Mouse (Mus musculus) spleen, embryonic (tissue): Measurements from ENCODE around the gene Spata48.

Experiments used
- CTCF ChIA-PET: fragments of 350-600 bp; sonication (Branson Sonifier 250); formaldehyde crosslinking; loops from one replicate; lab custom pipeline; 2022; lab: Charles Lee

The Spata48 gene

DNA sequence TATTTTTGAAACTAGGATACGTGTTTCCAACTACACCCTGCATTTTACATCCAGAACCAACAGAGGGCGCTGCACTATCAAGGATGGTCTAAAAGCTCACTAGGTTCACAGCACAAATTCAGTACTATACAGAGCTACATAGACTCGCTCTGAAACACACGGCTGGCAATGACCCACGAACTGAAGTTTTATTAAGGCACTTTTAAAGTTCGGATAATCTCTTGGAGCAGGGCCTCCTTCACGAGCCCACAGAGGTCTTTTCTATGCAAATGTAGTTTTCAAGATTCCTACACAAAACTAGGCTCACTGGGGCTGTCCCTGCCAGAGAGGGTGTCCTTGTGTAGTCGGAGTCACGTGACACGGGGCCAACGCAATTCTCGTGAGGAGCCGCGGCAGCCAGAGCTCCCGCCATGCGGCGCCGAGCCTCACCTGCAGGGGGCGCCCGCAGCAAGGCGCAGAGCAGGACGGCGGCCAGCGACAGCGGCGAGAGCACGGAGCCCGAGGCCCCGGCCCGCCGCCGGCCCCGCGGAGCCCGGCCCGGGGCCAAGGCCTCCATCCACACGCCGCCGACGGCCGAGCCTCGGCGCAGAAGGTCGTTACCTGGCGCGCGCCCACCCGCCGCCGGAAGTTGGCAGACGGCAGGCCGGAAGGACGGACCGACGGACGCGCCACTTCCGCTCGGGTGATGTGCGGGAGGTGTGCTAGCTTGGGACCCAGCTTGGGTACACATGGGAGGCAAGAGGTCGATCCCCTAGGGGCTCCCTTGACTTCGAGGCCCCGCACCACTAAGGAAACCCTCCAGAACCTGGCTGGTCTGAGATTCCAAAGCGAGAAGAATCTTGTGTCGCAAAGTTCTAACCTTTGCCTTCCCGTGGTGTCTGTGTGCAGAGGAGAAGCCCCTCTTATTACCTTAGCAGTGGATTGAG, at the start of gene Spata48, which contains the start of gene Zpbp:
Spata48 (plus strand) TSS at position 460 of the 926 bp plus-strand sequence.
Zpbp (minus strand) TSS at position 774 of the 926 bp plus-strand sequence.
- CTCF ChIA-PET, result interaction anchor here (1.2 to 1.5 kb wide), 2 partner anchors 96 to 327 kb away, joined by 5 to 9 read pairs; no protein-coding TSS in a partner anchor

DNA sequence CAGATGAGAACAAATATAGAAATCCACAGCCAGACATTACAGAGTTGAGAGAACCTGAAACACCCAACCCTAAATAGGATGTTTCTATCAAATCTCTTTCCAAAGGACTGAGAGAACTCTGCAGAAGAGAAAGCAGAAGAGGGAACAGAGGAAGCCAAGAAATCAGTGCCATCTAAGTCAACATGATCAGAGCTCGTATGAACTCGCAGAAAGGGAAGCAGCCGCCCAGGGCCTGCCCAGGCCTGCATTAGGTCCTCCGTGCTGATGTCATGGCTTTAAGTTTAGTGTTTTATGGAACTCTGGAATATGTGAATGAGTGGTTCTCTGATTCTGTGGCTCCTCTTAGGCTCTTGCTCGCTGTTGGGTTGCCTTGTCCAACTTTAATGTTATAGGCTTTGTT, 47.7 kb upstream of the Spata48 start:
- CTCF ChIA-PET, result no interaction called here

DNA sequence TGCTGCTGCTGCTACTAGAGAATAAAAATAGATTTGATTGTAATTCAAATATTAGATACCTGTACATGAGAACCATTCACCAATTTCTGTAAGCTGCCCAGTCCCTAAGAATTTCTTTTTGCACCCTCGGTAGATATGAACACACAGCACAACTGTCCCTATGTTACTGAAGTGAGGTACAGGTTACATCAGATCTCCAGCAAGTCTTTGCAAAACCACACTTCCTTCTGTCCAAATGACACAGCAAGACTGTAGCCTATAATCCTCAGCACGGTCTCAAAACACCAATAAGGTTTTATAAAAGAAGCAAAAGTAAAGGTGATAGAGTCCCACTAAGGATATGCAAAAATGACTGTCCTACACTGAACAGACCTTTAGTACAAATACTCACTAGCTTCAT, 44.5 kb upstream of the Spata48 start:
- CTCF ChIA-PET, result interaction anchor here (0.6 kb wide), 1 partner anchor 103 kb away, joined by 3 read pairs; no protein-coding TSS in a partner anchor

DNA sequence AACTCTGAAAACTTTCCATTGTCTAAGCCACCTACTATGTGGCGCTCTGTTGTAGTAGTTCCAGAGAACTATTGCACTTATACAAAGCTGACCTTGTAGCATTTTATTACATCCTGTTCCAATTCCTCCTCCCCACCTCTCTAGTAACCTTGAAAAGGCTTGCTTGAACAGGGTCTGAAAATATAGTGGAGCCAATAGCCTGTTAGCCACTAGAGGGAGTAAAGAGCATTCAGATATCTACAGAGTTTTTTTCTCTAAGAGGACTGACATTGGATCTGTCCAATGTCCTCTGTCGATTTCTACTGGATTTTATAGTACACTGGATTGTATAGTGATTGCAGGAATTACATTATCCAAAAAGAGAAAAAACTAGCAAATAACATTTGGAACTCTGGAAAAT, 6.9 kb upstream of the Spata48 start:
- CTCF ChIA-PET, result no interaction called here

DNA sequence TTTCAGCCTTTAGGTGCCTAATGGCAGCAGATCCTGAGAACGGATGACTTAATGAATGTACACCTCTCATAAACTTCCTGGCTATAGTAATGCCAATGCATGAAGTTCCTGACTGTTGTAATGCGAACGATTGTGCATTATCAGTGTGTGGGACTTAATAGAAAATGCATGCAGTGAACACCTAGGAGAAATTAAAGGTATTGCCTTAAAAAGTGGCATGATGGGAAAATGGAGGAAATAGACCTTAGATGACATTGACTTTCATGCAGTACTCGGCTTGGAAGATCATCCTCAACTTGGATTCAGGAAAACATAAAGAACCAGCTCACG, 632 bp downstream of the Spata48 start:
- CTCF ChIA-PET, result interaction anchor here (0.6 to 1.2 kb wide), 2 partner anchors 95 to 359 kb away, joined by 3 to 5 read pairs; no protein-coding TSS in a partner anchor

DNA sequence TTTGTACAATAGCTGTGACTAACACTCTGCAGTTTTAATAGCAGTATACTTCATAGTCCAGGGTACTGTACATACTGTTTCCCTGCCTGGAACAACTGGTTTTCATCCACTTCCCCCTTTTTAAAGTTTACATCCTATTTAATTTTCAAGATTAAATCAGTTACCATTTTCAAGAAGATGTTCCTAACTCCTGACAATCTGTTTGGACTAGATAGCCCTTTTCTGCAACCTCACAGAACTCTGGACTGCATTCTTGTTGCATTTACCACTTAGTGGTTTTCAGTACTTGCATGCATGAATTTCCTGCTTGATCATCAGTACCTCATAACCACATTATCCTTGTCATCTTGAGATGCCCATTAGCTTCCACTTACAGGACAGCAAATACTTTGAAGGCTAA, 7.0 kb downstream of the Spata48 start:
- CTCF ChIA-PET, result no interaction called here

DNA sequence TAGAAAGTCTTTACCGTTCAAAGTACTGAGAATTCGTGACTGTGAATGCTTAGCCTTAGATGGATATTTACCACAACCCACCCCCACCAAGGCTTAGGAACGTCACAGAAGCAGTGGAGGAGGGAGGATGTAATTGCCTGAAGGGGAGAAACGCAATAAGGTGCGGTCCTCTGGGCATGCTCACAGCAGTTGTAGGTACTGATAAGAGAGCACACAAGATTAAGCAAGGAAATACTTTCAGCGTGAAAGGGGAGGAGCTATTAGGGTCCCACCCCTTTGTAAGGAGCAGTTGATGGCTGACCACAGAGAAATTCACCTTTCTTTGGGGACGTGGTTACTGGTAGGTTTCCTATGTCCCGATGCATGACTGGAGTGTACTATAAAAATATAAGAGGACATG, 22.5 kb downstream of the Spata48 start:
- CTCF ChIA-PET, result interaction anchor here (0.6 kb wide), 1 partner anchor 491 kb away, joined by 7 read pairs; no protein-coding TSS in a partner anchor

DNA sequence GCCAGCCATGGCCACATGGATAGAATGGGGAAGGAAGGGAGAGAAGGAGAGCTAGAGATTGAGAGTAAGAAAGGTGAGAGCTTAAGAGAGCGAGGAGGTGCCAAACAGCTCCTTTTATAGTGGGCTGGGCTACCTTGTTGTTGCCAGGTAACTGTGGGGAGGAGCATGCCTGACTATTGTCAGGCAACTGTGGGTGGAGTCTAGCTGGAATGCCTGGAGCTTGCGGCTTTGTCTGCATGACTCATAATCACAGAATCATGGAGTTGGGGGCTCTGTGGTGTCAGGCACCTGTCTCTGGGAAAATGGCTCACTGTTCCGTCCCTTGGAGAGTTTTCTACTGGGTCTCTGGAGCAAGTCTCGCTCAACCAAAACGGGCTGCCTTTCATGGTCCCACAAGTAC, 30.1 kb downstream of the Spata48 start:
- CTCF ChIA-PET, result interaction anchor here (0.7 kb wide), 1 partner anchor 247 kb away, joined by 6 read pairs; no protein-coding TSS in a partner anchor

DNA sequence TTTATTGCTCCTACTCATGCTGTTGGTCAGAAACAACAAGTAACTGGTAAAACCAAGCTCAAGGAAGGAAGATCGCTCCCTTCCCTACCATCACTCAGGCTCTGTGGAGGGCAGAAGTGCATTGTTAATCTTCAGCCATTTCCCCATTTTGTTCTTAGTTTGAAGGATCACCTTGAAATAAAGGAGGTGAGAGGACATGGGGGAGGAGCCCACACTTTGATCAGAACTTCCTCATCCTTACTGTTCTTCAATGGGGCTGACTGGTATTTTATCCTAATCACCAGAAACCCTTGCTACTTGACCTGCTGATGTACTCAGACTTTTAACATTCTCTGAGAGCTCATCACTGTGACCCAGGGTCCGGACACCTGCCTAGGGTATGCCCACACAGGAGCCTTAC, 33.8 kb downstream of the Spata48 start:
- CTCF ChIA-PET, result no interaction called here

DNA sequence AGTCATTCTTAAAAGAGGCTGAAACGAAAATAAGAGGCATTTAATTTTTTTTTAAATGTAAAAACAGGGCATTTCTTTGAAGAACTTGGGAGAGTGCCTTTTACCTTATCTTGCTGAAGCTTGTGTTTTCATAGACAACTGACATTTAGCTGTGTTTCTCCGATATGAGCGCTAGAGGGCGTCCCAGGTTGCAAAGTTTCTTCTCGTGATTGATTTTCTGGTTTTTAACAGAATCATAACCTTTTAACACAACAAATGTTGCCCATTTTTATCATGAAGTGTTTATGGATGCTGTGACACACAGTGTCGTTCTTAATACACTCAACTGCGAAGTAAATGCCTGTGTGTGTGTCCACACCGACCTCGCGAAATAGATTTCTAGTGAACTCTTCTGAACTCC, 38.0 kb downstream of the Spata48 start:
- CTCF ChIA-PET, result interaction anchor here (2.1 kb wide), 1 partner anchor 289 kb away, joined by 9 read pairs; no protein-coding TSS in a partner anchor

DNA sequence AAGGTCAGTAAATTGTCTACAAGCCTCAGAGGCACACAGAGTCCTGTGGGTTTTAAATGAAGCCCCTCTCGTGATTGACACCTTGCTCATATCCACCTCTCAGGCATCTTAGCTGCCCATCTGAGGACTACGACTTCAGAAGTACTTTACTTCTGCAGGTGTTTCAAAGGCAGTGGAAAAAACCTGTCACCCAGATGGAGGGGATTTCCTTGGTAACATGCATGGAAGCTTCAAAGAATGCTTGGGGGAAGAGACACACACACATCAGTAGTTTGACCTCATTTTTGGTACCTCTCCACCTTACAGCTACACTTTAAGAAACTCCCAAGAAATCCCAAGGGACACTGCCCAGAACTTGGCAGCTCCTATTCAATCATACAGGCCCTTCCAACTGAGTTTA, 44.3 kb downstream of the Spata48 start:
- CTCF ChIA-PET, result interaction anchor here (0.6 kb wide), 3 partner anchors 11 to 183 kb away, joined by 3 read pairs; no protein-coding TSS in a partner anchor

DNA sequence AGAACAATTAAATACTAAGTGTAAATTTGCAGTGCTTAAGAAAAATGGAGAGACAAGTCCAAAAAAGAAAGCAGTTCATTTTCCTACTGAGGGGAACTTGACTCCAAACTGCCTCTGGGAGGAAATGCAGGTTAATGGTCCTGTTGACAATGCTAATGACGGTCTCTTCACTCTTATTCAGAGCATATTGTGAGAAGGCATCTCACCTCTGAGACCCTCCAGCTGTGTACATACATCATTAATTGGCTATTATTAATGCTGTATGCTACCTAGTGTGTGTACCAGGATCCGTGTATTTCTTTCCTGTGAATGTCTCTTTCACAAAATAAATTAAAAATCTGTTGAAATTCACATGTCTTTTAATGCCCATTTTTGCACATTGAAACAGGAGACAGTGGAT, 47.5 kb downstream of the Spata48 start:
- CTCF ChIA-PET, result no interaction called here

DNA sequence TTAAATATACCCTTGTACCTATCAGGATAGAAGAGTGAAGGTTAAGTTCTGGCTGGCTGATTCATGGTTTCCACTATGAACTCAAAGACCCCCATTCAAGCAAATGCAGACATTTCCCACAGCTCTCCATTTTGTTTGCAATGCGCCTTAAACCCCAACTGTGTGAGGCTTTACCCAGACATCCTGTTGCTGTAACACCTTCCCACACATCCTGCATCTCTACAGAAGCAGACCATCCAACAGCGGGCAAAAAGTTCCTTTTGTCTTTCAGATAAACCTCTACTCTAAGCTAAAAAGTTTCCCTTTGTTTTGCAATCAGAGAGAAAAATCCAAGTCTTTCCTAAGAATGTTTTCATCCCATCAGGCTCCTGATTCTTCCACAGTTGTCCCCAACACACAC, 50.2 kb downstream of the Spata48 start:
- CTCF ChIA-PET, result interaction anchor here (1.0 kb wide), 2 partner anchors 17 to 238 kb away, joined by 3 read pairs; no protein-coding TSS in a partner anchor

DNA sequence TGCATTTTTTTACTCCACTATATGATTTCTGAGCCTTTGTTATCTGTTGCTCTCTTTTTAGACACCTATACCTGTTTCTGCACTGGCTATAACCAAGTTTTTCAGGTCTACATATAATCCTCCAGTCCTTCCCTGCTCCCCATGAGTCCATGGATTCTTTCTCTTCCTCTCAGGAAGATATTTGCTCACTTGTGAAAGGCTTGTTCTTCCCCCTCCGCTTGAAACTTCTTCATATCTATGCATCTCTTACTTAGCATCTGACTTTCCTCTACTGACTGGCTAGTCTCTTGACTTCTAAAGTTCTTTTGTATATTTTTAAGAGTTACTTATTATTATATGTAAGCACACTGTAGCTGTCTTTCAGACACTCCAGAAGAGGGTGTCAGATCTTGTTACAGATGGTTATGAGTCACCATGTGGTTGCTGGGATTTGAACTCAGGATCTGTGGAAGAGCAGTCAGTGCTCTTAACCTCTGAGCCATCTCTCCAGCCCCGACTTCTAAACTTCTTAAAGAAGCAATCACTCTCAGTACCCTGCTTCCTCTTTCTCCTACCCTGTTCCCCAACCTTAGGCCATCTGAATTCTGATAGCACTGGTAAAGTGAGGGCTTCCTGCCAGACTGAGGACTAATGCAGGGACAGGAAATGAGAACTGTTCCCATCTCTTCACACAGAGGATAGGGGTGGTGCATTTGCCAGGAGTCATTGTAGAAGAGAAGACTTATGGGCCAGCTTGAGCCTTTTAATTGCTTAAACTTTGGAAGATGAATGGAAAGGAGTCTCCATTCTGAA, 51.3 kb downstream of the Spata48 start:
- CTCF ChIA-PET, result interaction anchor here (1.0 kb wide), 1 partner anchor 236 kb away, joined by 3 read pairs; no protein-coding TSS in a partner anchor

DNA sequence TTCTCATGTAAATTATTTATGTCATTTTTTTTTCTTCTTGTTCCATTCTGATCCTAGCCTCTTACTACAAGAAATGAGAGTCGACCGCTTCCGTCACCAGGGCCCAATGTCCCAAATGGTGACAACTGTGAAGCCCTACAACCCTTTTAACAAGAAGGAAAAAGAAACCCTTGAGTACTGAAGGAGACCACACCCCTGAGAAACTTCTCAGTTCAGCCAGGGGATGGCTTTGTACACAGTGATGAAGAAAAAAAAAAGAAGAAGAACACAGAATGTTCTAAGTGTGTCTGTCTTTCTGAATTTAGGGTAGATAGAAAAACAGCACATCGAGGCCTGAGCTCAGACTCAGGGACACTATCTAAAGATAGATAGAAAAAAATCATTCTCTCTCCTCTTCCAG, 53.0 kb downstream of the Spata48 start:
- CTCF ChIA-PET, result interaction anchor here (0.6 kb wide), 1 partner anchor 10 kb away, joined by 4 read pairs; no protein-coding TSS in a partner anchor

DNA sequence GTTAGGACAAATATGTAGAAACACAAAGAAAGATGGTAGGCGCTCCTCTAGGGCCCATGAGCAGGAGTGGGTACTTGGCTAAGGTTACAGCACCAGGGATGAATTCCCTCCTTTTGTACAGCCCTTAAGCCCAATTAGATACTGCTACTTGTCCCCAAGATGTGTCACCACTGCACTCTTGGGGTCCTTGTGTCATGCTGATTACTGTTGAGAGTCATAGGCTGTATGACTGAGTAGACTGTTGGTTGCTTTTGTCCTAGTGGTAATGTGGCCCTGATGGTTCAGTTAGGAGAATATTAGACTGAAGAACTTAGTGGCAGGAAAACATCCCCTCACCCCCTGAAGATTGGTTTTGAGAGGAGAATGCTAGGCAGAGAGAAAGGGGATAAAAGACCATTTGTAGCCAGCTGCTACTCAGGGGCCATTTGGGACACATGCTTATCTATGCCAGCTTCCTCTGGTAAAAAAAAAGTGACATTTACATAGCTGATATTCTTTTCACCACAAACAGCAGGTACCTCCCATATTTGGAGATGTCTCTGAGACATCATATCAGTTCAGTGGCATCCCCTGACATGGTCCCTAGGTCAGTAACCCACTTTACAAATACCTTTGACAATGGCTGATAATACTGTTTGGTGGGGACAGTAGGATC, 56.0 kb downstream of the Spata48 start:
- CTCF ChIA-PET, result no interaction called here

DNA sequence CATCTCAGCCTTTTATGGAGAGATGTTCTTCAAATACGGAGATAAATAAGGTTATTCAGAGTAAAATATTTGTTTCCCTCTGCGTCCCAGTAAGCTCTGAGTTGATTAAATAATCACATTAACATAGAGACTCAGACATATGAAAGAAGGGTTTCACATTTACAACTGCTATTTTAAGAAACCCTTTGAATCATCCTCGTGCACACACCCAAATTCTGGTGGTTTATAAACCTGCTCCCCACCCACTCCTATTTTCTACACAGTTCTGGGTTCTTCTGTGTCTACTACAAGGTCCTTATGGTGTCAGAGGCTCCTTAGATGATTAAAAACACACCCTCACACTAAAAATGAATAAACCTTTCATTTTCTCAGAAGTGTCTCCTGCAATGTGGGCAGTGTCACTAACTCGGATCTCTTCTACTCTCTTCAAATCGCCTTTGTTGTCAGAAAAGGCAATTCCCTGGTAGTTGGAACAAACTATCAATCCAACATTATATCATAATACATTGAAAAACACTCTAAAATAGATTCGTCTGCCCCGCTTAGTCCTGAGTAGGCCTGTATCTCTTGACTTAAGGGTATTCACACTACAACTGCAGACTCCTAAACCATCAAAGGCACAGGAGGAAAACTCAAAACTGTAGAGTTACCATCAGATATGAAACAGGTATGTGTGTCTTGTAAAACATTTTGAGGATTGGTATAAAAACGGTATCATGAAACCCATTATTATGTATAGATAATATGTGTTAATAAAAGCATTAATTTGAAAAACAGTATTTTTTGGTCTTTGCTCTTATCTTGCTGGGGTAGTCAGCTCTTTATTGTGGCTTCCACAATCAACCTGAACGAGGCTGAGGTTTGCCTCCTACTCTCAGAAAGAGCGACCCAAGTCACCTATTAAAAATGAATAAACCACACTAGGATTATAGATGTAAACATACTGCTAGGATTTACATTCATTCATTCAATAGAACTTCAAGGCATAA, 57.7 kb downstream of the Spata48 start:
- CTCF ChIA-PET, result interaction anchor here (0.6 to 1.3 kb wide), 2 partner anchors 13 to 156 kb away, joined by 3 read pairs; no protein-coding TSS in a partner anchor

DNA sequence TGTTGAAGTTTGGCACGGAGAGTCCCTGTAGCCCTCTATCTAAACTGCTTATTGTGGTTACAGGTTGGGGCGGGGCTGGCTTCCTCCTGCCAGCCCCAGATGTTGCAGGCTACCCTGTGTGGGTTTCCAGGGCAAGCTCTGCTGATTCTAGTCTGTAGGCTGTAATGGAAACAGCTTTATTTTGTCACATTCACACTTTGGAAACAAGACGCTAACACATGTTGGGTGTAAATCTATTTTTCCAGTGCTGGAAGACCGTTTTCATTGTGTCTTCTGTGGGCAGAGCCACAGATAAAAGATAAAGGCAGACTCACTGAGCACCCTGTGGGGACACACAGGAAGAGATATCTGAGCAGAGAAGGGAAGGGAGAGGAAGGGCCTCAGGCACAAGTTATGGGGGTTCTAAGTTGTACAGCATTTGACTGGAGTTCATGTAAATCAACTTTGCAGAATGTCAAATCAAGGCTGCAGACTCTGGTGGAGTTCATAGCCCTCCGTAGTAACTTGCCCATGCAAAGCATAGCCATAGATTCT, 60.1 kb downstream of the Spata48 start:
- CTCF ChIA-PET, result no interaction called here

DNA sequence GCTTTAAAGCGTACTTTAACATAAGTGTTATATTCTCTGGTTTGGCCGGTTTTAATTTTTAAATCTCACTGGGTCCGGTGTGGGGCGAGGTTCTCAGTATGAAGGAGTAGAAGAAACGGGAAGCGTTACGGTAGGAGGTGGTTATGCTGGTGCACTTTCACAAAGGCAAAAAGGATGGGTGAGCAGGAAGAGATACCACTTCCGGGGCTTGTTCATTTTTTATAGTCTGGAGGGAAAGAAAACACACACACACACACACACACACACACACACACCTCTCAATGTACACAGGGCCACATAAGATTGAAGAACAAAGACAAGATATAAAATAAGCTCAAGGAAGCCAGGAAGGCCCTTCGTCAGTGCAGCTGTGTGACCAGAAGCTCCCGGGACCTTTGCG, 66.9 kb downstream of the Spata48 start:
- CTCF ChIA-PET, result interaction anchor here (0.6 to 1.1 kb wide), 3 partner anchors 17 to 220 kb away, joined by 3 read pairs; no protein-coding TSS in a partner anchor
